Mouse (Mus musculus): ENCODE measurements around the gene Gm21903.
"Not testable (repeated sequence)": the region's sequence is repeated elsewhere in the genome, so short reads cannot be mapped to it uniquely, and the experiment has no call there.

Gene Gm21903

GRCm38 (mm10) chr17:39043241-39043640 lies at the start of gene Gm21903:
Gm21903 (minus strand) TSS chr17:39043341.
- DNase-seq = no peak

GRCm38 (mm10) chr17:39076937-39077336 lies 33.8 kb upstream of the Gm21903 start, which contains the start of gene Esp23:
Esp23 (minus strand) TSS chr17:39077037.
- DNase-seq = no peak

DNA sequence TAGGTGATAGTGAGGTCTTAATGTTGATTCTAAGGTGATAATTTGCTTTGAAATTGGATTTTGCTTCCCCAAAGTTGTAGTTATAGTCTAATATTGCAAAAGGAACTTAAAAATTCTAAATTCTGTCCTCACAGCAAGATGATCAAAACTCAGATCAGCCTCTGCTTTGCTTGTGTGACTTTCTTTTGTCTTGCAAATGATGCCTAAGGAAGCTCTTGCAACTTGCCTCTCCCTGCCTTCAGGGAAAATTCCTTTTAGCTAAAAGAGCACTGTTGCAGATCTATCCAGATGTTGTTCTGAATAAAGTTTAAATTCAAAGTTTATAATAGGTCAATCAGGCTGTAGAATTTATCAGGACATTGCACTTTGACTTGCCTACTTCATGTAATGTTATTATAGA lies 20.5 kb upstream of the Gm21903 start:
- DNase-seq = no peak

- not testable (repeated sequence) for DNase-seq
These were observed 6.7 kb downstream of the Gm21903 start, which contains the start of gene Esp24 for GRCm38 (mm10) chr17:39036395-39036794. Esp24 (plus strand) TSS chr17:39036695.

DNA sequence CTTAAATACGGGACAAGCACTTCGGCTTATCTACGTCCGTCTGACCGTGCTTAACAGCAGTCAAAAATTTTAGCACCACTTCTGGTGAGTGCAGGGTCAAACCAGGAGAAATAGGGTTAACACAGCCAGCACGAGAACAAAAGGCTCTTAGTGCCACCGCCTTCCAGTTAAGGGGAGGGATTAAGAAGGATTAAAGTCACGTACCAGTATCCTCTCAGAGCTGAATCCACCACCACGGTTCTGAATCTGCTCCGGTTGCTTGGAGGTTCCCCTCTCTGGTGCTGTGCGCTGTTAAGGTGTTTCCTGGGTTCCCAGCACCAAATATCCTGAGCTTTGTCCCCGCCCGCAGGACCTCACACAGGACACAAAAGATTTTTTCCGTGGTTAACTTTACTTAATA lies 26.0 kb downstream of the Gm21903 start:
- DNase-seq = no peak

DNA sequence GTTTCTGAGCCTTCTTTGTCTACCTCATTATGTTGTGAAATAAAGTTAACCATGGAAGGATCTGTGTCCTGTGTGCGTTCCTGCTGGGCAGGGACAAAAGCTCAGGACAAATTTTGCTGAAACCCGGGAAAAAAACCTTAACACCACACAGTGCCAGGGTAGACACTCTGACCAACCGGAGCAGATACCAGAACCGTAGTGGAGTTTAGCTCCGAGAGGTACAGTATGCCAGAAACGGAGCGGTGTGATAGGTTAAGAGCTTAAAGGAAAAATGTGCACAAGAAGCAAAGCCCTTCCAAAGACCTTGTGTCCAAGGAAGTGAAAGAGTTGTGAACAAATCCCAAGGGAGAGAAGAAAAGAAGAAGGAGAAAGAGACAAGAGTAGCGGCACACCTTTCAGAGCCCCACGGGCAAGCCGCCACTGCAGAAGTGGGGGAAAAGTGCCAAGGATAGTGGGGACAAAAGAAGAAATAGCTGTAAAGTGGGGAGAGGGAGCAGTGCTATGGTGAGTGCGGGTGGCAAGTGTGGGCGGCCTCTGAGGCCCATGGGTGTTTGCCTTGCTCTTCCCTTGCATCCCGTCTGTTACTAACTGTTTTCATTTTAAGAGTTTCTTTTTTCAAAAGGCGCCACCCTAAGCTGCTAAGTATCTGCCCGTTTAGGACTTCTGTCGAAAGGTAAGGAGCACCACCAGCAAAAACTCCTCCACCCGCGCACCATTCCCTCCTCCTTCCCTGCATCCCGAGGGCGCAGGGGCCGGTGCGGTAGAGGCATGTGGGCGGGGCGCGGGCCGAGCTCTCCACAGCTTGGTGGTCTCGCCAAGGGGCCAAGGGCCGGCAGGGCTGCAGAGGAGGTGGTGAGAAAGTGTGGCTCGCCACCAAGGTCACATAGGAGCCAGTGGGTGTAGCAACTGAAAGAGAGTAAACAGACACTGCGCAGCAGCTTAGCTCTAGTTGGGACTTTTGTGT lies 32.2 kb downstream of the Gm21903 start:
- DNase-seq = no peak

- DNase-seq = no peak
These were observed 33.3 kb downstream of the Gm21903 start for GRCm38 (mm10) chr17:39009846-39010245.
